Mouse (Mus musculus) midbrain, embryonic 16.5 days (tissue): ENCODE results near the gene Mb. TPM values are rescaled to one million over a fixed set of nuclear protein-coding genes. Genes with fewer than 3 reads are reported as not detected.

Experiments used
- ATAC-seq: fragments of 200-750 bp; cut with Nextera tagmentation; 2 replicates; pipeline ENCODE4 v1.8.0; 2017; ENCODE audit warnings: moderate TSS enrichment
- H3K27ac ChIP-seq: fragments of 300-500 bp; sonication (generic); 2 replicates; pipeline ENCODE4 v1.5.1; 2014; ENCODE audit warnings: mild to moderate bottlenecking, low read length, mixed read lengths
- H3K27me3 ChIP-seq: fragments of 300-500 bp; sonication (generic); 2 replicates; pipeline ENCODE4 v1.6.1; 2014; ENCODE audit warnings: low read depth, low read length, mixed read lengths; ENCODE audit not compliant: control insufficient read depth, insufficient read depth
- H3K36me3 ChIP-seq: fragments of 300-500 bp; sonication (generic); 2 replicates; pipeline ENCODE4 v1.6.1; 2014; ENCODE audit warnings: mild to moderate bottlenecking, low read length, moderate library complexity, mixed read lengths; ENCODE audit not compliant: control insufficient read depth, insufficient read depth
- H3K4me1 ChIP-seq: fragments of 300-500 bp; sonication (generic); 2 replicates; pipeline ENCODE4 v1.6.1; 2014; ENCODE audit warnings: mild to moderate bottlenecking, low read length, mixed read lengths; ENCODE audit not compliant: control insufficient read depth, insufficient read depth
- H3K4me2 ChIP-seq: fragments of 300-500 bp; sonication (generic); 2 replicates; pipeline ENCODE4 v1.6.1; 2014; ENCODE audit warnings: mild to moderate bottlenecking, low read length, mixed read lengths
- H3K4me3 ChIP-seq: fragments of 300-500 bp; sonication (generic); 2 replicates; pipeline ENCODE4 v1.5.1; 2014; ENCODE audit warnings: low read depth, mild to moderate bottlenecking, low read length, moderate library complexity, mixed read lengths
- H3K9ac ChIP-seq: fragments of 300-500 bp; sonication (generic); 2 replicates; pipeline ENCODE4 v1.6.1; 2014; ENCODE audit warnings: low read depth, low read length, mixed read lengths
- H3K9me3 ChIP-seq: fragments of 300-500 bp; sonication (generic); replicated peaks from 2 replicates; pipeline ENCODE4 v1.6.1; 2014; ENCODE audit warnings: mild to moderate bottlenecking, low read length, mixed read lengths; ENCODE audit not compliant: control insufficient read depth, poor library complexity, severe bottlenecking
- WGBS: fragments of 180-500 bp; shearing (Covaris S2); extraction: QIAGEN DNeasy Blood & Tissue Kit; methylation state at CpG from one replicate; pipeline ENCODE4 v1.1.7; 2014; 5-methylcytosine and 5-hydroxymethylcytosine counted together
- polyA plus RNA-seq: library from polyadenylated mRNA; unstranded; fragments of >200 nt; fragmentation: Nextera tagmentation; extraction: Ambion mirVana; gene quantifications from 2 replicates; pipeline ENCODE4 v1.2.1, GENCODE M21; 2015

Gene Mb
- polyA plus RNA-seq, 1 experiment from 2014 or later = 0.40 TPM

DNA sequence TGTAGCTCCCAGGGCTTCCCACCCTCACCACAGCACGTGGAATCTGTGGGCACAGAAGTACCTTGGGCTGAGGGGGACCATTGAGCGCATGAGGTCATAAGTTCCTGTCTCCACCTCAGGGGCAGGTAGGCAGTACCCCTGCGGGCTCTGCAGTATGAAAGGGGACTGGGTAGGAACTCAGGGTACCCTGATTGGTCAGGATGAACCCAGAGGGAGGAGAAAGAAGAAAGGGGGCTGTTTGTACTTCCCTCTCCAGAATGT lies 6.3 kb upstream of the Mb start:
- WGBS = 71% methylated on average over 3 of the region's 3 CpGs
- H3K4me1 ChIP-seq = peaks cover 8% of the 10 kb centered on the region
- H3K4me2 ChIP-seq = no peak overlapping the region
- H3K36me3 ChIP-seq = no peaks in the 10 kb centered on the region
- H3K9me3 ChIP-seq = no peaks in the 10 kb centered on the region
- no peaks in the 10 kb centered on the region for H3K27me3 ChIP-seq
- no peak for ATAC-seq
- no peak overlapping the region for H3K27ac ChIP-seq
- no peak overlapping the region for H3K4me3 ChIP-seq
- H3K9ac ChIP-seq = no peak overlapping the region

DNA sequence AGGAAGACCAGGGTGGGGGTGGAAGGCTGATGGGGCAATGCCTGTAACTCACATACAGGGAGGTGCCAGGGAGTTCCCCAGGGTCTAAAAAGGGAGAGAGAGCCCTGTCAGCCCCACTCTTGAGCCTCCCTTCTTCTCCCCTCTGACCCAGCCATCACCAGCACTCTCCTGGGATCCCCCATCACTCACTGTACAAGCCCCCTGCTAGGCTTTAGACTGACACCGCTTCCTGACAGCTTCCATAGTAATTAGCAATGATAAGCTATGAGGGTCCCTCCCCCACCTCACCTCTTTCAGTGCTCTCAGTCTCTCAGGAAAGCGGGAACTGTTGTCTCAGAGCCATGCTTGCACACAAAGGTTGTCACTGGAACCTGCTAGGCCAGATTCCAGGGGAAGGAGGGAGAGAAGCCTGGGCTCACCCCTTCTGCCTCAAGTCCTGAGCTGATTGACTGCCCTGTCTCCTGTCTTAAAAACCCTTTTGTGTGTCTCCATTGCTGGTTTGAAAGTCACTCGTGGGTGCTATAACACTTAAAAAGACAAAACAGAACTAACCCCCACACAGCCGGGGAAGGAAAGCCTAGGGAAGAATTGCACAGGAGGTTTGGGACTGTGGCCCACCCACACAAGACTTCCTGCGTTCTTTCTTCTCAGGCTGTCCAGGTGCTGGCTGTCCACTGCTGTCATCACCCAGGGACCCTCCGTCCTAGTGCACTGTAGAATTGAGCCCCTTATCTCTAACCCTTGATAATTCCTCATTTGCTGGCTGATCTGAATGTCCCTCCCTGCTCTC lies 5.7 kb upstream of the Mb start:
- peaks cover 8% of the 10 kb centered on the region for H3K4me1 ChIP-seq
- H3K27me3 ChIP-seq = no peaks in the 10 kb centered on the region
- H3K27ac ChIP-seq = peak overlapping the region; percentile 36; the same call in 1 of the 2 replicates
- no peaks in the 10 kb centered on the region for H3K36me3 ChIP-seq
- no peaks in the 10 kb centered on the region for H3K9me3 ChIP-seq
- 0 out of 2 replicates have a peak overlapping the region, but pooled peaks have one; percentile 8 for H3K9ac ChIP-seq
- no peak overlapping the region for H3K4me3 ChIP-seq
- no peak; the same call in 1 of the 2 replicates for ATAC-seq
- no peak overlapping the region for H3K4me2 ChIP-seq
- WGBS = 29% methylated on average over 6 of the region's 6 CpGs

DNA sequence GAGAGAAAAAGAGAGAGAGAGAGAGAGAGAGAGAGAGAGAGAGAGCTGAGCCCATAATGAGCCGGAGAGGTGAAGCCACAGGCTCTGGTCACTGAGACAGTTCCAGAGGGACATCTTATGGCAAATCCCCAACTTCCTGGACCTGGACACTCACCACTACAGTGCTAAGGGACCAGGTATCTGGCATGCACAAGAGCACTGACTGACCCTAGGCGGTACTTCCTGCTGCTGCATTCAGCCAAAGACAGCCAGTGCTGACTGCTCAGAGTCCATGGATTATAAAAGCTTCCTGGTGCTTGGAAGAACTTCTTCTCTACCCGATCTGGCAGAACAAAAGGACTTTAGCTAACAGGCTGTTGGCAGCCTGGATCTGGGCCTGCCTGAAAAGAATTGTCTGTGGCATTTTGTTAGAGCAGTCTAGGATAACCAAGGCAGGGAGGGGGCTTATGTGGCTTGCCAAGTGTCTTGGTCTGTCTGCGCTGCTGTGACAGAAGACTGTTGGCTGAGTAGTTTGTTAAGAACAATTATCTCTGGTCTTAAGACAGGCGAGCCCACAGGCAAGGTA lies 4.2 kb upstream of the Mb start:
- H3K4me2 ChIP-seq = no peak overlapping the region
- H3K4me3 ChIP-seq = no peak overlapping the region
- WGBS = 45% methylated on average over 5 of the region's 5 CpGs
- no peak overlapping the region for H3K27ac ChIP-seq
- no peaks in the 10 kb centered on the region for H3K9me3 ChIP-seq
- H3K9ac ChIP-seq = no peak overlapping the region
- no peaks in the 10 kb centered on the region for H3K27me3 ChIP-seq
- ATAC-seq = no peak
- H3K4me1 ChIP-seq = peaks cover 8% of the 10 kb centered on the region
- H3K36me3 ChIP-seq = no peaks in the 10 kb centered on the region

DNA sequence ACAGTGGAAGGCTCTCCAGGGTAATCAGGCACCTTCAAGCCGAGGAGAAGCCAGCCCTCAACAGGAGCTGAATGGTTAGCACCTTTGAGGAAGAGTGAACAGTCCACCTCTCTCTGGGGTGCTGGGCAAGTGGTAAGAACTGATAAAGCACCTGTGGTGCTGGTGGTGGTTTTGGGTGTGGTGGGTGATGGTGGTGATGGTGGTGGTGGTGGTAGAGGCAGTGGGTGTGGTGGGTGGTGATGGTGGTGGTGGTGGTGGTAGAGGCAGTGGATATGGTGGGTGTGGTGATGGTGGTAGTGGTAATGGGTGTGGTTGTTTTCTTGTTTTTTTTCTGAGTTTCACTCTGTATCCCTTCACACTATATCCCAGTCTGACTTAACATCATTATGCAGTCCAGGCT lies 2.6 kb upstream of the Mb start:
- Histone ChIP-seq H3K27me3 (no peaks in the 10 kb centered on the region), H3K4me1 (peaks cover 8% of the 10 kb centered on the region), H3K9me3 (no peaks in the 10 kb centered on the region), H3K27ac (no peak overlapping the region), H3K9ac (no peak overlapping the region), H3K36me3 (no peaks in the 10 kb centered on the region), H3K4me2 (no peak overlapping the region), H3K4me3 (no peak overlapping the region)
- ATAC-seq = no peak
- WGBS = 89% methylated on average over 1 of the region's 1 CpGs

DNA sequence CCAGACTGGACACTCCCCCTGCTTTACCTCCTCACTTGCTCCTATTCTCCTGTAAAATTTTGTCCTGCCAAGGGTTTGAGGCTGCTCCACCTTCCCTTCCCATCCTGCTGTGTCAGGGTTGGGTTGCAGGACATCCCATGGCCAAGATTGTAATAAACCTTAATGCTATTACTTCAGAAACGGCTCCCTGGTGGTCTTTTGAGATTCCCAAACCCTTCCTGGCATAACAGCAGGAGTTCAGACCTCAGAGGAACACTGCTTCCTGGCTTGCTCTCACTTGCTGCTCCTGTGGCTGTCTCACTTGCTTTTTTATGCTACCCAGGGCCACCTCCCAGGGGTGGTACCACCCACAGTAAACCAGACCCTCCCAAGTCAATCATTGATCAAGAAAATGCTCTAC lies 1.7 kb upstream of the Mb start:
- no peak overlapping the region for H3K27ac ChIP-seq
- no peak overlapping the region for H3K9ac ChIP-seq
- ATAC-seq = no peak
- peaks cover 8% of the 10 kb centered on the region for H3K4me1 ChIP-seq
- no peaks in the 10 kb centered on the region for H3K9me3 ChIP-seq
- no peak overlapping the region for H3K4me3 ChIP-seq
- H3K36me3 ChIP-seq = no peaks in the 10 kb centered on the region
- no peak overlapping the region for H3K4me2 ChIP-seq
- no peaks in the 10 kb centered on the region for H3K27me3 ChIP-seq
- 30% methylated on average over 1 of the region's 1 CpGs for WGBS

DNA sequence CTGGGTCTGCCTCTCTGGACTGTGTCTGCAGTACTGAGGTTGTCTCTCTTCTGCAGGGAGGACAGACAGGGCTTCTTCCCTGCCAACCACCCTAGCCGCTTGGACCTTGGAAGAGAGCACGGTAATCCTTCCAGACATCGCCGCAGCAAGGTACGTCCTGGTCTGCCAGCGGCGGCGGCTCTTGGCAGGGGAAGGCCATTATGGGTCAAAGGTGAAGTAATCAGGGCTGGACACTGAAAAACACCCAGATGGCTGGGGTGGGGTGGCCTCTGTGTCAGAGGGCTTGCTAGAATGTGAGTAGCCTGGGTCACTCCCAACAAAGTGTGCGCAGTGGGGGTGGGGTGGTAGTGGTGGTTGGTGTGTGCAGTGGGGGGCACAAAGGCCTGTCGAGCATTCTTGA lies 4.9 kb downstream of the Mb start:
- Histone ChIP-seq H3K4me1 (no peaks in the 10 kb centered on the region), H3K9ac (no peak overlapping the region), H3K27ac (no peak overlapping the region), H3K9me3 (no peaks in the 10 kb centered on the region), H3K4me3 (no peak overlapping the region), H3K36me3 (no peaks in the 10 kb centered on the region), H3K4me2 (no peak overlapping the region), H3K27me3 (no peaks in the 10 kb centered on the region)
- ATAC-seq = no peak
- WGBS = 88% methylated on average over 10 of the region's 10 CpGs

DNA sequence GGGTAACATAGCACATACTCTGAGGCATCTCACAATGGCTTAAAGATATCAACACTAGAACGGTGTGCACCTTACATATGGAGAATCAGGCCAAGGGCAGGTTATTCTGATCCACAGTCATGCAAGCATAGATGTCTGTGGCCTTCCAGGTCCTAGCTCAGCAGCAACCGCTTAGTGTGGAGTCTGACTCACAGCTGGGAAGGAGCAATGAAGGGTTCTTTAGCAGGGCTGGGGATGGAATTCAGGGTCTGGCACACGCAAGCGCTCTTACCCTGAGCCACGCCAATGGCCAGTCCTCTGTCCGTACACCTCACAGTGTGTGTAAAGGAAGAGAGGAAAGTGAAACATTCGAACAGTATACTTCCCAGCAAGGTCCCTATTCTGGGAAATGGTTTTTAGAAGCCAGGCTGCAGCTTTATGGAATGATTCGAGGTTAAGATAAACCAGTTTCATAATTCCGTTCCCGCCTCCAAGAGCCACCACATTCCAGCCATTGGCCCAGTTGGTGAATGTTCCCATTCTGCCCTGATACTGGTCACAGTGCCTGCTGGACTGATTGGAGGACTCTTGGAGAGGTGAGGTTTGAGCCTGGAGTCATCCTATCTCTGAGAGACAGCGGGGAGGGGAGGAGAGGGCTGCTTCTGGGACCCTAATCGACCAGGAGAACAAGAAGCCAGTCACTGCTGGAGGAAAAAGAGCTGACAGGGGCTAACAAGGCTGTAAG lies 5.7 kb downstream of the Mb start, which contains the start of gene Apol6:
TSS of gene Apol6 (plus strand) at position 133 of the 724 bp plus-strand sequence.
- H3K36me3 ChIP-seq = no peaks in the 10 kb centered on the region
- H3K27me3 ChIP-seq = no peaks in the 10 kb centered on the region
- no peak within 1 kb of the TSS for H3K9ac ChIP-seq
- no peak within 1 kb of the TSS for H3K27ac ChIP-seq
- no peak within 1 kb of the TSS for H3K4me3 ChIP-seq
- H3K4me2 ChIP-seq = no peak within 1 kb of the TSS
- ATAC-seq = no peak
- WGBS = 85% methylated on average over 12 of the region's 12 CpGs
- H3K9me3 ChIP-seq = no peaks in the 10 kb centered on the region
- no peaks in the 10 kb centered on the region for H3K4me1 ChIP-seq

DNA sequence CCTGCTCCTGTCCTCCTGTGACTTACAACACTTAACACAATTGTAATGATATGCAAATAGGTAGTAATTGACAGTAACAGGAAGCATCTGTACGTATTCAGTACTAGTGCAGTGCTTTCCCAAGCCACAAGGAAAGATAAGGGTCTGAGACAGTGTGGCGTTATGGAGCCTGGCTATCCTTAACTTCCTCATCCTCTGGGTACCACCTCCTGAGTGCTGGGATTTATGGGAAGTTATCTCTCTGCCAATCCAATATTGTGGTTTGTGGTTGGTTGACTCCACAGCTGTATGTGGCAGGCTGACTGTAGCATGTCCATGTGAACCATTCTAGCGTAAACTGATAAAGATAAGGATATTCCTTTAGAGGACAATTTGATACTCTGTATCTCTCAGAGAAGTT lies 9.7 kb downstream of the Mb start:
- 76% methylated on average over 3 of the region's 3 CpGs for WGBS
- H3K27me3 ChIP-seq = no peaks in the 10 kb centered on the region
- no peak overlapping the region for H3K27ac ChIP-seq
- H3K4me2 ChIP-seq = no peak overlapping the region
- H3K9me3 ChIP-seq = no peaks in the 10 kb centered on the region
- H3K4me3 ChIP-seq = no peak overlapping the region
- ATAC-seq = no peak
- no peaks in the 10 kb centered on the region for H3K36me3 ChIP-seq
- peaks cover 8% of the 10 kb centered on the region for H3K4me1 ChIP-seq
- H3K9ac ChIP-seq = no peak overlapping the region

DNA sequence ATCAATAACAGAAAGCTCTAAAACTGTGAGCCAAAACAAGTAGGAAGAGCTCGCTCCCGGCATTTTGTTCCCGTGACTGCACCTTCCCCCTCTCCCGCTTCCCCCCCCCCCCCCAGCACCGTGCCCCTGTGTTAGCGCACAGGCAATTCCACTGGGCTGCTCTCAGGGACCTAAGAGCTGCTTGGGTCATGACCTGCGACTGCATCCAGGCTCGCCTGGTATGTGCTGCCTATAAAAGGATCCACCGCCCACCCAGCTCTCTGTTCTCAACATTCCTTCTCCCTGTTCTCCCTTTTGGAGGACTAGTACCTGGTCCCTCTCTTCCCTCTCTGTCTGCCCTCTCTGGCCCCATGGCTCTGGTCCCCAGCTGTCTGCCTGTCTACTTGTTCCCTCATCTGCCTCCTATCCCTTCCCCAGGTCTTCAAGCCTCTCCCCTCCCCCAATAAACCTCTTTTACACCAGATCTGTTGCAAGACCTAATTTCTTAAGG lies 11.2 kb downstream of the Mb start:
- Histone ChIP-seq H3K4me1 (peaks cover 8% of the 10 kb centered on the region), H3K27me3 (no peaks in the 10 kb centered on the region), H3K4me2 (no peak overlapping the region), H3K9me3 (no peaks in the 10 kb centered on the region), H3K4me3 (no peak overlapping the region), H3K27ac (no peak overlapping the region), H3K9ac (no peak overlapping the region), H3K36me3 (no peaks in the 10 kb centered on the region)
- no peak for ATAC-seq
- 77% methylated on average over 8 of the region's 9 CpGs for WGBS
